Mouse (Mus musculus): ENCODE data around the gene Wwc2.

- TF ChIP-seq CTCF (IDR thresholded peaks at IDR 0.05; ENCODE audit: borderline replicate concordance, insufficient read depth, low read length) (peak; percentile 72; the same call in 1 of the 2 replicates), POLR2A (IDR thresholded peaks at IDR 0.05; ENCODE audit: low read depth, low read length) (peak; percentile 24; the same call in 1 of the 2 replicates)
Measured at GRCm38 (mm10) chr8:47932028-47932790, 58.5 kb downstream of the Wwc2 start.
